Mouse (Mus musculus) intestine, postnatal 0 days (tissue): Measurements from ENCODE around the gene Nubpl. TPM values are rescaled to one million over a fixed set of nuclear protein-coding genes. Genes with fewer than 3 reads are reported as not detected.
"Not testable (repeated sequence)": the region's sequence is repeated elsewhere in the genome, so short reads cannot be mapped to it uniquely, and the experiment has no call there.

ENCODE experiments used
- ATAC-seq: fragments of 200-750 bp; cut with Nextera tagmentation; 2 replicates; pipeline ENCODE4 v1.8.0; 2017; ENCODE audit warnings: mild to moderate bottlenecking, moderate TSS enrichment, moderate library complexity
- H3K27ac ChIP-seq: fragments of 300-500 bp; sonication (generic); 2 replicates; pipeline ENCODE4 v1.5.1; 2014; ENCODE audit warnings: mild to moderate bottlenecking, low read depth, low read length, moderate library complexity
- H3K27me3 ChIP-seq: fragments of 300-500 bp; sonication (generic); replicated peaks from 2 replicates; pipeline ENCODE4 v1.6.1; 2014; ENCODE audit warnings: low read length, mixed read lengths; ENCODE audit not compliant: control insufficient read depth, insufficient read depth
- H3K36me3 ChIP-seq: fragments of 300-500 bp; sonication (generic); 2 replicates; pipeline ENCODE4 v1.6.1; 2014; ENCODE audit warnings: mild to moderate bottlenecking, moderate library complexity; ENCODE audit not compliant: control insufficient read depth, insufficient read depth
- H3K4me1 ChIP-seq: fragments of 300-500 bp; sonication (generic); replicated peaks from 2 replicates; pipeline ENCODE4 v1.6.1; 2014; ENCODE audit warnings: antibody characterized with exemption, low read length, mixed read lengths; ENCODE audit not compliant: control insufficient read depth, insufficient read depth
- H3K4me2 ChIP-seq: fragments of 300-500 bp; sonication (generic); replicated peaks from 2 replicates; pipeline ENCODE4 v1.6.1; 2014; ENCODE audit warnings: low read depth, mild to moderate bottlenecking, moderate library complexity
- H3K4me3 ChIP-seq: fragments of 300-500 bp; sonication (generic); 2 replicates; pipeline ENCODE4 v1.5.1; 2014; ENCODE audit warnings: low read depth, low read length
- H3K9ac ChIP-seq: fragments of 300-500 bp; sonication (generic); 2 replicates; pipeline ENCODE4 v1.6.1; 2014; ENCODE audit warnings: mild to moderate bottlenecking, low read depth, low read length
- H3K9me3 ChIP-seq: fragments of 300-500 bp; sonication (generic); 2 replicates; pipeline ENCODE4 v1.6.1; 2016; ENCODE audit warnings: mixed run types; ENCODE audit not compliant: control insufficient read depth
- CTCF ChIP-seq: sonication (generic); IDR thresholded peaks from 2 replicates; pipeline ENCODE4 v1.5.1; 2016; ENCODE audit warnings: low read depth, mild to moderate bottlenecking, control low read depth, antibody characterized with exemption, moderate library complexity
- WGBS: fragments of 180-500 bp; shearing (Covaris S2); extraction: QIAGEN DNeasy Blood & Tissue Kit; methylation state at CpG from one replicate; pipeline ENCODE4 v1.1.7; 2014; 5-methylcytosine and 5-hydroxymethylcytosine counted together
- polyA plus RNA-seq: library from polyadenylated mRNA; unstranded; fragments of >200 nt; fragmentation: Nextera tagmentation; extraction: Ambion mirVana; gene quantifications from 2 replicates; pipeline ENCODE4 v1.2.1, GENCODE M21; 2015

Nubpl gene
- polyA plus RNA-seq, 1 experiment from 2014 or later = 5.7 TPM

DNA sequence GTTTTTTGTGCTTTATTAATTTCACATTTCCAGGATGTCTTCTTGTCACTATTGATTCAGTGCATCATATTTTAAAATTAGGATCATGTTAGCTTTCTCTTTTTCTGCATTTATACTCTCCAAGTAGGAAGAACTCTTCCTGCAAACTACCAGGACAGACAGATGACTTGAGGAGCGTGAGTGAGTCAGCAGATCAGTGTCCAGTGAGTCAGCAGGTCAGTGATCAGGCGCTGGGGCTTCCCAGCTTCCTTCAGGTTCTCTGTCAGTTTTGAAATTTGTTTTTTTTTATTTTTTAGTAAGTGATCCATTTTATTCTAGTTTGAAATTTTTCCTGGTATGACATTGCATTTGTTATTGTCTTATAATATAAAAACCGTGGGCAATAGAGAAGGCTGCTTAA lies 131.2 kb downstream of the Nubpl start:
- ATAC-seq = no peak
- Histone ChIP-seq H3K9me3 (no peaks in the 10 kb centered on the region), H3K4me1 (no peaks in the 10 kb centered on the region), H3K9ac (no peak overlapping the region), H3K27ac (no peak overlapping the region), H3K27me3 (no peaks in the 10 kb centered on the region), H3K4me2 (no peak overlapping the region), H3K36me3 (no peaks in the 10 kb centered on the region), H3K4me3 (no peak overlapping the region)
- WGBS = 91% methylated on average over 3 of the region's 3 CpGs
- no peak for TF ChIP-seq CTCF

DNA sequence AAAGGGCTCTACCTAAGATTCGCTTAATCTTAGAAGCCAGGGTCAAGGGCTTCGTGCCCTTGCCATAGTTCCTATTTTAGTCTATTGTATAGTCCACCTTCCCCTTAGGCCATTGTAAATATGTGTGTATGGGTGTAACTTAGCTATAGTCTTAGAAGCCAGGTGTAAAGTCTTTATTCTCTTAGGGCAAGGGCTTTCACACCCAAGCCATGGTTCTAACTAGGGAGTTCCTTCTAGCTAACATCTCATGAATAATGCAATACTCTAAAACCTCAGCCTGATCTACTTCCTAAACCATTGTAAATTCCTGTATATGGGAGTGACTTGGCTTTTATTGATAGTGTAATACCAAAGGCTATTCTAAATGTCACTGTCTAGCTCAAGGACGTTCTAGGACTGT lies 134.4 kb downstream of the Nubpl start:
- not testable (repeated sequence) for H3K9me3 ChIP-seq, H3K27ac ChIP-seq, H3K27me3 ChIP-seq, H3K4me3 ChIP-seq, H3K4me1 ChIP-seq, ATAC-seq, H3K4me2 ChIP-seq, H3K36me3 ChIP-seq, H3K9ac ChIP-seq
- 81% methylated on average over 1 of the region's 3 CpGs for WGBS

DNA sequence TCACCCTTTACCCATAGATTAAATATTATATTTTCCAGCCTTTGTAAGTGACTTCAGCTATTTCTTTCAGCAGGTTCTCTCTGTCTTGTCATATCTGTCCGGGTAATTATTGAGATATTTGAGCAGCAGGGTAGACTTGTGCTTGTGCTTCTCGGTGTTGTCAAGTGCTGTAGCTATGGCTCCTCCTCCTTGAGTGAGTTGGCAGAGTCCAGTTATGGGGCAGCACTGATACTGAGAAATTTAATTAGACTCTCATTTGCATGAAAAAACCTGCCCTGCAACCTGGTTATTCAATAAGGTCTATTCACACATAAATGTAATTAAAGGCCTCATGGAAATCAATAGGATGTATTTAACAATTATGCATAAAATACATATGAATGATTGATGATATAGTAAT lies 145.2 kb downstream of the Nubpl start:
- Histone ChIP-seq H3K27me3 (no peaks in the 10 kb centered on the region), H3K4me2 (no peak overlapping the region), H3K27ac (no peak overlapping the region), H3K36me3 (no peaks in the 10 kb centered on the region), H3K4me3 (no peak overlapping the region), H3K4me1 (no peaks in the 10 kb centered on the region), H3K9ac (no peak overlapping the region), H3K9me3 (no peaks in the 10 kb centered on the region)
- ATAC-seq = no peak
- WGBS = 70% methylated on average over 2 of the region's 2 CpGs
- no peak for TF ChIP-seq CTCF

DNA sequence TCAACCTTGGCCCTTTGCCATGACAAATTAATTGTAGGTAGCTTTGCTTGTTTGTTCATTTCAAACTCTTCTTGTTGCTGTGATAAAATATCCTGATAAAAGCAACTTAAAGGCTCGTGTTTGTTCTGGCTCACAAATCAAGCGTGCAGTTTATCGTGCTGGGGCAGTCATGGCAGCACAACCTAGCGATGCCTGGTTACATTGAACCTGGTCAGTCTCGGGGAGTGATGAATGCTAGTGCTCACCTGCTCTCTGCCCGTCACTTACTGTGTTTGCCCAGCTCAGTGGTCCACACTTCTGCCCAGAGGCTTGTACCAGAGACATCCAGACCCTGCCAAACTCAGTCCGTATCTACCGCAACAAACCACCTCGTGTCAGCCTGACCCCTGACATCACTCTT lies 149.9 kb downstream of the Nubpl start:
- H3K9me3 ChIP-seq = no peaks in the 10 kb centered on the region
- H3K27ac ChIP-seq = no peak overlapping the region
- 79% methylated on average over 9 of the region's 9 CpGs for WGBS
- TF ChIP-seq CTCF = no peak
- H3K4me1 ChIP-seq = no peaks in the 10 kb centered on the region
- no peak overlapping the region for H3K9ac ChIP-seq
- H3K36me3 ChIP-seq = no peaks in the 10 kb centered on the region
- no peak for ATAC-seq
- H3K4me3 ChIP-seq = no peak overlapping the region
- no peak overlapping the region for H3K4me2 ChIP-seq
- H3K27me3 ChIP-seq = no peaks in the 10 kb centered on the region

DNA sequence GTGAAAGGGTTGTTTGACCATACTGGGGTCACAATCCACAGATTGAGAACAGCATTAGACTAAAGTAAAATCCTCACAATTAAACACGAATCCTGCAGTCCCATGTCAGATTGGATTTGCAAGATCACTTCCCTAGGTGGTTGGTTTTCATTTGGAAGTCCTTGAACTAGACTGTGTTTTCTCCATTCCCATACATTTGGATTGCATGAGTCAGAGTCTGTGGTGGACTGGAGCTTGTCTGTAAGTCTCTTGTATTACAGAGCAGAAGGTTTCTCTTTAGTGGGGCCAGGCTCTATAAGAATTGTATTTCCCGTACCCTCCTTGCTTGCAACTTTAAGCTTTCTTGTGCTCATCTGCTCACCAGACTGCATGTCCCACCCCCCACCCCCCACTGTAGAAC lies 151.0 kb downstream of the Nubpl start:
- Histone ChIP-seq H3K4me2 (no peak overlapping the region), H3K9ac (no peak overlapping the region), H3K27me3 (no peaks in the 10 kb centered on the region), H3K36me3 (no peaks in the 10 kb centered on the region), H3K4me1 (no peaks in the 10 kb centered on the region), H3K27ac (no peak overlapping the region), H3K9me3 (no peaks in the 10 kb centered on the region), H3K4me3 (no peak overlapping the region)
- 86% methylated on average over 2 of the region's 2 CpGs for WGBS
- no peak for TF ChIP-seq CTCF
- no peak for ATAC-seq

DNA sequence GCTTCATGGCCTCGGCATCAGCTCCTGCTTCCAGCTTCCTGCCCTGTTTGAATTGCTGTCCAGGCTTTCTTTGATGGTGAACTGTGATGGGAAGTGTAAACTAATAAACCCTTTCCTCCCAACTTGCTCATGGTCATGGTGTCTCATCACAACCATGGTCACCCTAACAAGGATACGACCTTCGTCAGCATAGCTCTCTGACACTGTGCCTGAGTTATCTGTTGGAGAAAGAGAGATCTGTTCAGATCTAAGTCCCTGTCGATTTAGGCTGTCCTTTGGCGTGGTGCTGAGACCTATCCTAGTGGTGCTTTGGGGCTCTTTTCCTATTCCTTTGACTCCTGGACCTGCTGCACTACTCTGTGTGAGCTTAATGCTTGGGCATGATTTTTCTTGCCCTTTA lies 156.6 kb downstream of the Nubpl start:
- no peak for TF ChIP-seq CTCF
- no peak overlapping the region for H3K9ac ChIP-seq
- no peak overlapping the region for H3K27ac ChIP-seq
- ATAC-seq = no peak
- WGBS = 78% methylated on average over 5 of the region's 5 CpGs
- no peaks in the 10 kb centered on the region for H3K9me3 ChIP-seq
- no peak overlapping the region for H3K4me2 ChIP-seq
- no peak overlapping the region for H3K4me3 ChIP-seq
- H3K36me3 ChIP-seq = no peaks in the 10 kb centered on the region
- no peaks in the 10 kb centered on the region for H3K27me3 ChIP-seq
- no peaks in the 10 kb centered on the region for H3K4me1 ChIP-seq

DNA sequence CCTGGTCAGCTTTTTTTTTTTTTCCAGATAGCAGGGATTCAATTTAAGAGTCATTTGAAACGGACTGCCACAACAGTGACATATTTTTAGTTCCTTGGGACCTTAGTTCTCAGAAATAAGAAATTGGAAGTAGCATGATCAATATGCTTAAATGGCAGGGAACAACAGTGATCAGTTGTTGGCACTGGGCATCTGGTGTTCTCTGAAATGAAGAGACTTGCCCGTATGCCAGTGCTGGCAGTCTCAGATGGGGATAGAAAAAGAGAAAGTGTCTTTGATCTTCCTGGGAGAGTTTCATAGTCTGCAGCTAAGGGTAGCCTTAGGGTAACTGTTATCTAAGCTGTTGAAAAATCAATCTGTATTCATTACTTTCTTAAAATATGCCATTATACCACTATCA lies 170.6 kb downstream of the Nubpl start:
- ATAC-seq = no peak
- Histone ChIP-seq H3K9ac (no peak overlapping the region), H3K27ac (no peak overlapping the region), H3K36me3 (no peaks in the 10 kb centered on the region), H3K4me3 (no peak overlapping the region), H3K27me3 (no peaks in the 10 kb centered on the region), H3K4me1 (no peaks in the 10 kb centered on the region), H3K4me2 (no peak overlapping the region), H3K9me3 (no peaks in the 10 kb centered on the region)
- WGBS = 87% methylated on average over 2 of the region's 2 CpGs
- TF ChIP-seq CTCF = no peak
